Mouse (Mus musculus): ENCODE data around the gene Stk16.

DNA sequence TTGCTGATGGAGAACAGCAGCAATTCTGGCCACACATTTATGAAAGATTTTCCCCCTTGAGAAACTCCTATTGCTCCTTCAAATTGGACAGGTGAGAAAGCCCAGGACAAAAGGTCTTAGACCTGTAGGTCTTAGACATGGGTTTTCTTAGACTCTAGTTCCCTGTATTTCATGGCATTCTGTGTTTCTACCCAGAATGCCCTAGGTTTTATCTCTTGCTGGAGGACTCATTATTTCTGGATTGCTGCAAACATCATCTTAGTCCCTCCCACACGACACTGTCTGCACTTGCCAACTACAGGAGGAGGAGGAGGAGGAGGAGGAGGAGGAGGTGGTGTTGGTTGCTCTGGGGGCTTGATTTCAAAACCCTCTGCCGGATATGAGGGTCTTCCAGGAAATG lies 15.5 kb downstream of the Stk16 start:
- TF ChIP-seq CTCF (IDR thresholded peaks at IDR 0.05) (no peak), EP300 (IDR thresholded peaks at IDR 0.05) (no peak)

Measured in lung, postnatal 0 days (tissue).